Mouse (Mus musculus) lung, embryonic 14.5 days (tissue): Measurements from ENCODE around the gene Sctr. TPM values are rescaled to one million over a fixed set of nuclear protein-coding genes. Genes with fewer than 3 reads are reported as not detected.

ENCODE experiments used
- ATAC-seq: fragments of 200-750 bp; cut with Nextera tagmentation; 2 replicates; pipeline ENCODE4 v1.8.0; 2017; ENCODE audit warnings: mild to moderate bottlenecking, moderate TSS enrichment, moderate library complexity; ENCODE audit not compliant: insufficient read depth
- DNase-seq: peaks from one replicate; pipeline ENCODE4 v3.0.0-alpha.2; 2015
- H3K27ac ChIP-seq: fragments of 300-500 bp; sonication (generic); 2 replicates; pipeline ENCODE4 v1.5.1; 2014; ENCODE audit warnings: low read depth, mild to moderate bottlenecking, moderate library complexity
- H3K27me3 ChIP-seq: fragments of 300-500 bp; sonication (generic); 2 replicates; pipeline ENCODE4 v1.6.1; 2014; ENCODE audit warnings: low read length, control low read depth; ENCODE audit not compliant: insufficient read depth
- H3K36me3 ChIP-seq: fragments of 300-500 bp; sonication (generic); 2 replicates; pipeline ENCODE4 v1.6.1; 2014; ENCODE audit warnings: control low read depth; ENCODE audit not compliant: insufficient read depth
- H3K4me1 ChIP-seq: fragments of 300-500 bp; sonication (generic); 2 replicates; pipeline ENCODE4 v1.6.1; 2014; ENCODE audit warnings: antibody characterized with exemption, control low read depth; ENCODE audit not compliant: insufficient read depth
- H3K4me2 ChIP-seq: fragments of 300-500 bp; sonication (generic); 2 replicates; pipeline ENCODE4 v1.6.1; 2014; ENCODE audit warnings: mild to moderate bottlenecking
- H3K4me3 ChIP-seq: fragments of 300-500 bp; sonication (generic); 2 replicates; pipeline ENCODE4 v1.5.1; 2014; ENCODE audit warnings: low read depth, low read length
- H3K9ac ChIP-seq: fragments of 300-500 bp; sonication (generic); 2 replicates; pipeline ENCODE4 v1.6.1; 2014
- H3K9me3 ChIP-seq: fragments of 300-500 bp; sonication (generic); 2 replicates; pipeline ENCODE4 v1.6.1; 2016; ENCODE audit warnings: low read depth, low read length, control low read depth
- CTCF ChIP-seq: IDR thresholded peaks from 2 replicates; pipeline ENCODE4 v1.5.1; 2016; ENCODE audit warnings: antibody characterized with exemption, low read depth
- WGBS: fragments of 180-500 bp; shearing (Covaris S2); extraction: QIAGEN DNeasy Blood & Tissue Kit; methylation state at CpG from one replicate; pipeline ENCODE4 v1.1.7; 2014; 5-methylcytosine and 5-hydroxymethylcytosine counted together
- polyA plus RNA-seq: library from polyadenylated mRNA; unstranded; fragments of >200 nt; fragmentation: Nextera tagmentation; extraction: Ambion mirVana; gene quantifications from 2 replicates; pipeline ENCODE4 v1.2.1, GENCODE M21; 2014

Sctr gene
- polyA plus RNA-seq, 1 experiment from 2014 or later: 0.29 TPM

DNA sequence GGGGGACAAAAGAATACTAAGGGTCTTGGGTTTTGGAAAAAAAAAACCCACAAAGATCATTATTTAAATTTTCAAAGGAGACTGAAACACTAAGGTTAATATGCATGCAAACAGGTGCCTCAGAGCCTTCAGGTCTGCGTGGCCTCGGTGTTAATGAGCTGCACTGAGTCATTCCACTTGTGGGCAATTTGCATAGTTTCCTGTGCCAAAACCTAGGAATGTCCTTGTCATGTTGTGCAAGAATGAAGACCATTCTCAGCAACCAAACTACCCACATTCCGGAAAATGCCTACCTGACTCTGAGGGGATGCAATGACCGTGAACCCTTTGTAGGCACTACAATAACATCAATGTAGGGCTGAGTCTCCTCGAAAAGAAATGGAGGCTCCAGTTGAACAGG lies 20.1 kb upstream of the Sctr start:
- no peak for DNase-seq
- H3K4me2 ChIP-seq: no peak overlapping the region
- no peak for TF ChIP-seq CTCF
- no peak overlapping the region for H3K9ac ChIP-seq
- no peaks in the 10 kb centered on the region for H3K36me3 ChIP-seq
- no peaks in the 10 kb centered on the region for H3K27me3 ChIP-seq
- H3K4me1 ChIP-seq: no peaks in the 10 kb centered on the region
- H3K27ac ChIP-seq: no peak overlapping the region
- no peak overlapping the region for H3K4me3 ChIP-seq
- ATAC-seq: no peak
- no peaks in the 10 kb centered on the region for H3K9me3 ChIP-seq
- 82% methylated on average over 5 of the region's 5 CpGs for WGBS

DNA sequence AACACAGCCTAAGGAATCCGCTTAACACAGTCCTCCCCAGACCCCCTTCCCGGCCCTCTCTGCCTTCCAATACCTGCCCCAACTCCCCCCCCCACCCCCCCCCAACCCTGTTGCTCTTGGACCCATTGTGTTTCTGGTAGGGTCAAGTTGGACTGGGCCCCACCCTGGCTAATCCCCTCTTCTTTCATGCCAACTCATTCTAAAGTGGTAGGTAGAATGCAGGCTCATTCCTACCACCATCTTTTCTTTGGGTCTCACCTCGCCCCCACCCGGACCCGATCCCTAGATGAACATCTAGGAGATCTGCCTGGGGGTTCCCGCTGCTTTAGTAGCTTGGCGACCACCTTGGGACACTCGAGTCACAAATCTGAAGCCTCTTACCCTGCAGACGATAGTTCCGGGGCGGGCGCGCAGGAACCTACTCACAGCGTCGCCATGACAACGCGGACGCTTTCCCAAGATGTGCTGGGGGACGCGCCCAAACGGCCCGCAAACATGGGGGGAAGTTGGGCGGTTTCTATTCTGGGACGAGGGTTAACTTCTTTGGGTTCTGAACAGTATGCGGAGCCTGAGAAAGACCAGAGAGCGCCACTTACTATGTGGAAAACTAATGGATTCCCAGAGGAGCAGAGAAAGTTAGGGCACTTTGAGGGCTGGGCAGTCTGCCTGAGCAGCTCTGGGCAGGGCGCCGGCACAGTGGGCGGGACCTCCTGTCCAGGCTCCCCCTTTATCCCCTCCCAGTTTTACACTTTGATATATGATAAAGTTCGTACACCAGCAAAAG lies 9.7 kb upstream of the Sctr start, which contains the start of gene Cfap221:
Cfap221 (minus strand) TSS at position 437 of the 784 bp plus-strand sequence.
- WGBS: 6% methylated on average over 30 of the region's 30 CpGs
- Histone ChIP-seq H3K27me3 (no peaks in the 10 kb centered on the region), H3K9me3 (no peaks in the 10 kb centered on the region), H3K4me1 (no peaks in the 10 kb centered on the region), H3K4me3 (peak within 1 kb of the TSS; percentile 43), H3K4me2 (peak within 1 kb of the TSS; percentile 72), H3K27ac (no peak within 1 kb of the TSS), H3K9ac (peak within 1 kb of the TSS; percentile 11; the same call in 1 of the 2 replicates), H3K36me3 (no peaks in the 10 kb centered on the region)
- no peak for TF ChIP-seq CTCF
- ATAC-seq: peak; percentile 98
- DNase-seq: peak; percentile 93

DNA sequence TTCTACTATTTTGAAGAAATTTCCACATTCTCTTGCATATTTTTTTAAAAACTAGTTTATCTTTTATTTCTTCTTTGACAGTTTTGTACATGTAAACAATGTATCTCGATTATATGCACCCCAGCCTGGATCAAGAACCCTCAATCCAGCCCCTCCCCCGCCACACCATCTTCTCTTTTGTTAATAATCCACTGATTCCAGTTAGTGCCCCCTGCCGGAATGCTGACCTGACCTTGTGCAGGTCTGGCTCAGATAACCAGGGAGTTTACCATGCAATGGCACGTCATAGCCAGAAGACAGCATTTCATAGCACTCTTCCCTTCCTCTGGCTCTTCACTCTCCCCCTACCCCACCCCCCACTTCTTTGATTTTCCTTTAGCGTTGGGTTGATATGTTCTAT lies 9.1 kb upstream of the Sctr start:
- Histone ChIP-seq H3K27me3 (no peaks in the 10 kb centered on the region), H3K4me1 (no peaks in the 10 kb centered on the region), H3K36me3 (no peaks in the 10 kb centered on the region), H3K27ac (no peak overlapping the region), H3K4me3 (peak overlapping the region; percentile 43), H3K4me2 (peak overlapping the region; percentile 72), H3K9me3 (no peaks in the 10 kb centered on the region), H3K9ac (no peak overlapping the region)
- ATAC-seq: peak; percentile 45; the same call in 1 of the 2 replicates
- DNase-seq: peak; percentile 31
- peak; percentile 53 for TF ChIP-seq CTCF
- WGBS: 17% methylated on average over 5 of the region's 5 CpGs

DNA sequence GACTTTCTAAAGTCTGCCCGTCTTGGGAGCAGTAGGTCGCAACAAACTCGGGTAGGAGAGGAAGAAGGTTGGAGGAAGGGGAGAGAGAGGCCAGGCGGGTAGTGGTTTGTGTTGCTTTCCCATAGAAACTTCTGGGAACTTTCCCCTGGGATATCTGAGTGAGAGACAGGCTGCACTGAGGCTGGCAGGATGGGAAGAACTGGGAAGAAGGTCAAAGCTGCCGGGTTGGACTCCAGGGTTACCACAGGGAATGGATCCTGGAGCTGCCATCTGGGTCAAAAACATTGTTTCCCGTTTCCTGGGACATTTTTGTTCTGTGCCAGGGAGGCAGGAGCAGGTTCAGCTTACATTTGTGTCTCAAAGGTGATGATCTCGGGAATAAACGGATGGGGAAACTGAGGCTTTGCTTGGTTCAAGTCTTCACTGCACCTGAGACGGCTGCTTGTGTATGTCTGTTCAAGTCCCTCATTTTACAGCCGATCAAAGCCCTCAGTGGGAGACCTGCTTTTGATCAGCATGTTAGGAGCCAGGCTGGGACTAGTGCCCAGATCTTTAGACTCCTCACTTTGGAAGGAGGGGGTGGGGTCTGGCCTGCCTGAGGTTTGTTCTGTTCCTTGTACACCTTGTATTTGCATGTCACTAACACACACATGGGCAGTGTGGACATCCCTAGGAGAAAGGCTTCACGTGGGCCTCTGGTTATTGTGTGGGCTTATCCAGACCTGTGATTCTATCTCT lies 1.3 kb downstream of the Sctr start:
- 31% methylated on average over 11 of the region's 11 CpGs for WGBS
- peaks cover 14% of the 10 kb centered on the region for H3K27me3 ChIP-seq
- peak overlapping the region; percentile 34; the same call in 1 of the 2 replicates for H3K4me3 ChIP-seq
- no peak overlapping the region for H3K9ac ChIP-seq
- H3K9me3 ChIP-seq: no peaks in the 10 kb centered on the region
- no peak for TF ChIP-seq CTCF
- H3K4me2 ChIP-seq: peak overlapping the region; percentile 64
- no peaks in the 10 kb centered on the region for H3K36me3 ChIP-seq
- ATAC-seq (no peak), DNase-seq (no peak)
- no peak overlapping the region for H3K27ac ChIP-seq
- no peaks in the 10 kb centered on the region for H3K4me1 ChIP-seq

DNA sequence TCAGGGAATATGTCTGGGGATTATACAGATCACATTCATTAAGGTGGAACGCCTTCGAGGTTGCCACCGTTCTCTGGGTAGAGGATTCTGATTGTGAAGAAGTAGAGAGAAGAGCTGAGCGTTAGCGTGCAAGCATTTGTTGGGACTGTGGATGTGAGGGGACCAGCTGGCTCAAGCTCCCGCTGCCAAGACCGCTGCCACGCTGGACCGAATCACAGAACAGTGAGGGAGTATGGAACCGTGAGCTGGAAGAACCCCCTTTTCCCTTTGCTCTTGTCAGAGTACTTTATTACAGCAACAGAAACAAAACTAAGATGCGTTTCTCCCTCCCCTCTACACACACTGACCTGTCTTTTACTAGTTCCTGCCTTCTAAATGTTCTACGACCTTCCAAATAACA lies 5.9 kb downstream of the Sctr start:
- Histone ChIP-seq H3K27me3 (peaks cover 8% of the 10 kb centered on the region), H3K4me2 (no peak overlapping the region), H3K9me3 (no peaks in the 10 kb centered on the region), H3K4me1 (no peaks in the 10 kb centered on the region), H3K36me3 (no peaks in the 10 kb centered on the region), H3K9ac (no peak overlapping the region), H3K4me3 (no peak overlapping the region), H3K27ac (no peak overlapping the region)
- 83% methylated on average over 12 of the region's 12 CpGs for WGBS
- no peak for TF ChIP-seq CTCF
- no peak for DNase-seq
- no peak for ATAC-seq

DNA sequence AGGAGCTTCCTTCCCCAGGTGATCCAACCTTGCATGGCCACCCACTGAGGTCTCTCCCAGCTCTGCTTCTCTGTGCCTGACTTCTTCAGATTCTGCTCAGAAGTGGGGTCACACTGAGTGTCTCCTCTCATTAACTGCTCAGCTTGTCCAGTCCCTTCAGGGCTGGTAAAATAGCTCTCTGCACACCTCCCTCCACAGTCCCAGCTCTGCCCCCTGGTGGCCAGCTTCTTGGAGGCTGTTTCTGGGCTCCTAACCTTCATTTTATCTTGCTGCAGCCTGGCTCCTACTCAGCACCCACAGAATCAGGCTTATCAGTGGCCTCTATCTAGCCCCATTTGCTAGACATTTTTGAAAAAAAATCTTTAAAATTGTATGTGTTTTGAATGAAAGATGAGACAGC lies 6.4 kb downstream of the Sctr start:
- ATAC-seq (no peak), DNase-seq (peak; percentile 76)
- peaks cover 4% of the 10 kb centered on the region for H3K27me3 ChIP-seq

DNA sequence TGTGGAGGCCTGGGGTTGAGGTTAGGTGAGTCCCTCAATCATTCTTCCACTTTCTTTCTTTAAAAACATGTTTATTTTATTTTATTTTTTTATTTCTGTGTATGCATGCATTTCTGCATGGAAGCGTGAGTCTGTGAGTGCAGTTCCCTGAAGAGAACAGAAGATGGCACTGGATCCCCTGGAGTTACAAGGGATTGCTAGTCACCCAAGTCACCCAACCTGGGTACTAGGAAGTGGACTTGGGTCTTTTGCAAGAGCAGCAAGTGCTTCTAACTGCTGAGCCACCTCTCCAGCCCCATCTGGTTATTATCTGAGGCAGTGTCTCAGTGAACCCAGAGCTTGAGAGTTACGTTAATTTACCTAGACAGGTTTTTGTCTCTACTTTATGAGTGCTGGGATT lies 9.5 kb downstream of the Sctr start:
- Histone ChIP-seq H3K4me3 (no peak overlapping the region), H3K27me3 (no peaks in the 10 kb centered on the region), H3K27ac (no peak overlapping the region), H3K9me3 (no peaks in the 10 kb centered on the region), H3K4me1 (no peaks in the 10 kb centered on the region), H3K36me3 (no peaks in the 10 kb centered on the region), H3K4me2 (no peak overlapping the region), H3K9ac (no peak overlapping the region)
- peak; percentile 45 for TF ChIP-seq CTCF
- ATAC-seq (no peak), DNase-seq (peak; percentile 47)
- WGBS: 70% methylated on average over 2 of the region's 2 CpGs

More for the DNA sequence above, 6.4 kb downstream of the Sctr start:
- H3K4me3 ChIP-seq: no peak overlapping the region
- H3K4me1 ChIP-seq: no peaks in the 10 kb centered on the region
- H3K9me3 ChIP-seq: no peaks in the 10 kb centered on the region
- no peak overlapping the region for H3K4me2 ChIP-seq
- no peaks in the 10 kb centered on the region for H3K36me3 ChIP-seq
- TF ChIP-seq CTCF: peak; percentile 77
- no peak overlapping the region for H3K27ac ChIP-seq
- H3K9ac ChIP-seq: no peak overlapping the region
